Mouse (Mus musculus): ENCODE results near the gene Eif2a.
"Not testable (repeated sequence)": the region's sequence is repeated elsewhere in the genome, so short reads cannot be mapped to it uniquely, and the experiment has no call there.

Eif2a gene

GRCm38 (mm10) chr3:58521361-58521760 is 4.3 kb upstream of the Eif2a start:
- DNase-seq (ENCODE audit: low spot score) = no peak

DNA sequence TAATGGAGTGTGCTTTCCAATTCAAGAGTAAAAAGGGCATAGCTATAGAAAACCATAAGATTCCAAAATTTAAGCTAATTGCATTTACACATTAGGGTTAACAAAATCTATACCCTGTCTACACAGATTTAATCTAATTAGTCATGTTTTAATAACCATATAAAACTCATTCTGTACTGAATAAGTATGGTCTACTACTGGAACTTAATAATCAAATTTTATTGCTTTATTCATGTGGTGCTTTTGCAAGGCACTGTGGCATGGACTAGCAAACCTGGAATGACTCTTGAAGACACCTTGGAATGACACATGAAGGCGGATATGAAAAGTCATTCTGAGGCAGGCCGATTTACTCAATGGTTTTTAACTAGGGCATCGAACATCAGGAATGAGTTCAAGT is 2.2 kb upstream of the Eif2a start:
- DNase-seq (ENCODE audit: low spot score) = no peak

DNA sequence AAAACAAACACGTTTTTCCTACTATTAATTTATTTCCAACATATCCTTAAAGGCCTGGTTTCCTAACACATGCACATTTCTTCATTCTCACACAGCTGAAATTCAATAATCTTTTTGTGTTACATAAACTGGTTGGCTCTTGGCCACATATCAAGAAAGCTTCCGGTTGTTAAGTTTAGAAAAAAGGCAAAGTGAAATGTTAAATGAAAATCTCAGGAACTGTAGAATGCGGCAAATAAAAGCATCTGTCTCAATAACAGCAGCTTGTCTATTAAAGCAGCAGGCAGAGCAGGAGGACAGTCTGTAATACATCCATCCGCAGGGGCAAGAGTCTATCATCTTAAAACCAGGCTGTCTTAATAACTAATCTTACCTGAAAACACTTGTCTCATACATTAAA is 1.4 kb upstream of the Eif2a start:
- DNase-seq (ENCODE audit: low spot score) = no peak

- no peak for DNase-seq (ENCODE audit: low spot score)
Observed at GRCm38 (mm10) chr3:58525166-58525565, 455 bp upstream of the Eif2a start.

DNA sequence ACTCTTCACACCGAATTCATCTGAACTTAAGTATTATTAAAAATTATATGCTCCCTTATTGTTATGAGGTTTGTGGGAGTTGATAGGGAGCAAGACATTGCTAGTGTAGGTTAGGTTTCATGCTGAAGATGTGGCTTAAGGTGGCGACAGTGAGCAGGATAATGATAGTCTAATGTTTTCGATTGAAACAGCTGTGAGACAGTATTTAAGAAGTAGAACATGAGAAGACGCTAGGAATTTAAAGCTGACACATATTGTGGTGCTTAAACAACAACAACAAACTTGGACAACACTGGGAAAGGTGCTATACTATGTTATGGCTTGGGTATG is 752 bp downstream of the Eif2a start:
- no peak for DNase-seq (ENCODE audit: low spot score)

DNA sequence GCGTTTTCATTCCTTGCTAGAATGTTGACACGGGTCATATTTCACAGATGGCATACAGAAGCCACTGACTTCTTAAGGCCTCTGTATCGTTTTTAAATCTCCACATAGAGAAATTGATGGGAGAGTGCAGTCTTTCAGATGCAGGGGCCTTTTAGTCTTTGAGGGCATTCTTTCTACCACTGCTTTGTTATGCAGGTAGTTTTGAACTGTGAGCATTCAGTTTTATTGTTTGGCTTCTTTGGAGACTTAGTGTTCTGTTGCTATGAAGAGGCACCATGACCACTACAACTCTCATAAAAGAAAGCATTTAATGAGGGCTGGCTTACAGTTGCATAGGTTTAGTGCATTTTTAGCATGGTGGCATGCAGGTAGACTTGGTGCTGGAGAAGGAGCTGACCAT is 11.0 kb downstream of the Eif2a start:
- DNase-seq (ENCODE audit: low spot score) = no peak

DNA sequence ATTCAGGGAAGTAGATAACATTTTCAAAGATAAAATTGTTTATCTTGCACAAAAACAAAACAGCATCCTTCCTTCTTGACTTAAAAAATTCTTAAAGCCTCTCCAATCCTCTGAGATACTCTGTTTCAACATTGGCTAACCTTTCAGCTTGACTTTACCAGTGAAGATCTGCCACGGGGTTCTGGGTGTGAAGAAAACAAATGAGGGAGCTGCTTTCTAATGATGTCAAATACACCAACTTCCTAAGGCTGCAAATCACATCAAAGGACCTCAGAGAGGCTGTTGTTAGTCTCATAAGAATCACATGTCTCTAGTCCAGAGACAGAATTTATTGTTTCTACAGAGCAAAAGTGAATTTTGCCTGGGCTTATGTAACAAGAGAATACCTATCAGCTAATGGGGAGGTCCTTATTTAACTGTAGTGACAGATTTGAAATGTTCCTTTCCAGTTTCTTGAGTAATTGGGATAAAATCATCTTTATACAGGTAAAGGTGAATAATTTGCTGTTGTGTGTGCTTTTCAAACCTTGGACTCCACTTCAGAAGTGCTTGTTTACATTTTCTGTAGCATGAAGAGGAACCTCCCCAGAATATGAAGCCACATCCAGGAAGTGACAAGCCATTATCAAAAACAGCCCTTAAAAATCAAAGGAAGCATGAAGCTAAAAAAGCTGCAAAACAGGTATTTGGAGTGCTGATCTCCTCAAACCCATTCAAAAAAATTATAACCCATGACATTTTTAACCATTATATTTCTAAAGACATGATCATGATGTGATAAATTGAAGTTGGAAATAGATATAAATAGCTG is 26.6 kb downstream of the Eif2a start:
- no peak for DNase-seq (ENCODE audit: low spot score)

GRCm38 (mm10) chr3:58556649-58557048 is 31.0 kb downstream of the Eif2a start:
- no peak for DNase-seq (ENCODE audit: low spot score)

GRCm38 (mm10) chr3:58559887-58560286 is 34.3 kb downstream of the Eif2a start:
- no peak for DNase-seq (ENCODE audit: low spot score)

DNA sequence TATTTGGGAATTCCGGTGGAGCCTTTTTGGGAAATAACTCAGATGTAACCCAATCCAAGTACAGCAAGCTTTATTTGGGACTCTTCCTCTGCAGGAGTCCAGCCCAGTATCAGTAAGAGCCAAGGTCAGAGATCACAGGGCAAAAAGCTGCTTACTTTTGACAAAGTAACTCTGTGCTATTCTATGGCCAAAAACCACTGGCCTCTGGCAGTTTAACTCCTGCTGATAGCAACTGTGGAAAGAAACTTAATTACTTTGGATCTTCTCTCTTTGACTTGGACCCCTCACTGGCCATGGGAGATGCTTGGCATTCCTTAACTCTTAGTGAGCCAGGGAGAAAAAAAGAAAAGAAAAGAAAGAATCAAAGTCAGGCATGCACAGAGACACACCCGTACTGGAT is 35.8 kb downstream of the Eif2a start:
- no peak for DNase-seq (ENCODE audit: low spot score)

DNA sequence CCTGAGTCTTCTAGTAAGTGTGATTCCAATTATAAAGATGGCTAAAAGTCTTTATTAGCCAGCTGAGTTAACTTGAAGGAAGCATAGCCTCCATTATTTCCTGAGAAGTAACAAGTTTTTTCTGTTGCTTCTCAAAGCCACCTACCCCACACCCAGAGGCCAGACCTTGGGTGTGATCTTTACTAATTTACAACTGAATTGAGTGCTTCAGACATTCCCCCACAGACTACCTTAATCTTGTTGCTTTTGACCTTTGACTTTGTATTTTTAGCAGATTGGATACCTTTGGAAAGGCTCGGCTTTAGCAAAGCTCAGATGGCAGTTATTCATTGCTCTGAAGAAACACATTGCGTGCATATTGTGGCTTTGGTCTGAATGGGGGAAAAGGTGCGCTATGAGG is 45.2 kb downstream of the Eif2a start:
- DNase-seq (ENCODE audit: low spot score) = no peak

GRCm38 (mm10) chr3:58576137-58577066 is 50.8 kb downstream of the Eif2a start, which contains the start of gene Selenot:
Gene Selenot, plus strand, starts transcription at chr3:58576636.
- DNase-seq (ENCODE audit: low spot score) = peak; percentile 94

DNA sequence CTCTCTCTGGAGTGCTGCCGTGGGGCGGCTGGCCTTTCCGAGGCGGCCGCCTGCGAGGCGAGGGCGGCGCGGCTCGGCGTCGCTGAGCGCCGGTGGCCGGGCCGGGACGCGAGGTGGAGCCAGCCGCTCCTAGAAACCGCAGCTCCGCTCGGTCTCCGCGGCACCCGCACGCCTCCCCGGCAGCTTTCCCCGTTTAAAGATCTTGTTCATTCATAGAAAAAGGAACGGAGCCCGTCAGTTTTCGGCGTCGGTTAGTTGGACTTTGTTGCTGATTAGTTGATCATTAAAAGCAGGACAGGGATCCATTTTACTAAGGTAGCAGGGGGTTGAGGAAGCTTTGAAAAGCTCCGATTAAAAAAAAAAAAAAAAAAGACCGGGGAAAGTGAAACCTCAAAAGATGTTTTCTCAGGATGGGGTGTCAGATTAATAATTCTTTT is 51.5 kb downstream of the Eif2a start:
- peak; percentile 48 for DNase-seq (ENCODE audit: low spot score)

DNA sequence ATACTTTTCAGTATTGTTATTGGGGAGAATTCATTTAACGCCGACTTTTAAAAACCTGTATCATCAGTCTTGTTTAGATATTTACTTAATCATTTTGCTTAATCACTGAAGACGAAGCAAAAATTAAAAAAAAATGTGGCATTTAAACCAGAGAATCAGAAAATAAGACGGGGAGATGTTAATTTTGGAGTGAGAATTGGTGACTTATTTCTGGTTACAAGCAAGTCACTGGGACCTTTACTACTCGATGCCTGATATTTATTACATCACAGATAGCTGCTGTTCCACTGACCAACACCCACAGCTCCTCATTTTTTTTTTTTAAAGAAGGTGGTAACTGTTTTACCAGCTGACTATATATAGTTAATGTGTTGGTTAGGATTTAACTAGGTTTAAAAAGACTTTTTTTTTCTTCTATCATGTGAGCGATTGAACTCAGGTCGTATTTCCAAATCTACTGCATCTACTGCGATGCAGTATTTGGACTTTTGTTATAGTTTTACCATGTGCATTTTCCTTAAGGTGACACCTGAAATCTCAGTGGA is 52.0 kb downstream of the Eif2a start:
- DNase-seq (ENCODE audit: low spot score) = peak; percentile 41

DNA sequence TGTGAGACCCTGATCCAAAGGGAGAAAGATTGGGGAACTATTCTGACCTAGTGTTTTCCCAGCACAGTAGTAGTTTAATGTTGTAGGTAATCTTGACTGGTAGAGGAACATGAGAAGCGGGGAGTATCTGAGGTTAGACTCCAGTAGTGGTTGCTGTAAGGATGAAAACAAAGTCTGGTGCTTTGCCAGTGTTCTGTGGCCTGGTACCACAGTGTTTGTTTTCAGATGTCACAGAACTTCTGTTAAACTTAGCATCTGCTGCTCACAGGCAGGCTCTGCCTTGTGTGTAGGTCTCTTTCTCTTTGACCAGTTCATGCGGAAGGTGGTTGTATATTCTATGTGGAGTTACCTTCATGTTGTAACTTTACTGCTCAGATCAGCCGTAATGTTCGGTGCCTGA is 55.9 kb downstream of the Eif2a start:
- DNase-seq (ENCODE audit: low spot score) = no peak

GRCm38 (mm10) chr3:58582297-58582696 is 56.7 kb downstream of the Eif2a start:
- DNase-seq (ENCODE audit: low spot score) = peak; percentile 25

DNA sequence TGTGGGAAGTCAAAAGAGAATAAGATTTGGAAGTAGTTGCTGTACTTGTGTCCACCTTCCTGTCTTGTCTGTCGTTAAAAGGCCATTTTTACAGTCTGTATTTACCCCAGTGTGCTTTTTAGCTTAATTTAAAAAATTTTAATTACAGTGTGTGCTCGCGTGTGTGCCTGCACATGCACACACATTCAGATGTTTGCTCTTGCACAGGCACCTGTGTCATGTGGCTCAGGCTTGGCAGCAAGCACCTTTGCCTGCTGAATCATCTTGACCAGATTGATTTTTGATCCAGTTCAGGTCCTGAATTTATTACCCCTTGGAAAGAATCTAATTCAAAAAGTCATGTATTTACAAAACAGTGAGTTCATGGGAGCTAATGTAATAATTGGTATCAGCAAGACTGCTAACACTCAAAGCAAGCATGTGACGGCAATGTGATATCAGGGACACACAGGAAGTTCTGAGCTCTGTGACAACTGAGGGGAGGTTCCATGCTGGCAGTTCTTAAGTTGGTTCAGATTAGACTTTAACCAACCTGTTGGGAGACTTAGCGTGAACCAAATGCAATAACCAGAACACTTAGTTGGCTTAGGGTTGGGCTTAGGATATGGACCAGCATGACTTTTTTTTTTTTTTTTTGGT is 57.3 kb downstream of the Eif2a start:
- DNase-seq (ENCODE audit: low spot score) = peak; percentile 59

- not testable (repeated sequence) for DNase-seq (ENCODE audit: low spot score)
Observed at GRCm38 (mm10) chr3:58590544-58590943, 64.9 kb downstream of the Eif2a start.

- DNase-seq (ENCODE audit: low spot score) = not testable (repeated sequence)
Observed at GRCm38 (mm10) chr3:58592666-58593065, 67.0 kb downstream of the Eif2a start.

GRCm38 (mm10) chr3:58593623-58594022 is 68.0 kb downstream of the Eif2a start:
- no peak for DNase-seq (ENCODE audit: low spot score)
